Mouse (Mus musculus) hindbrain, embryonic 14.5 days (tissue): ENCODE data around the gene Cxxc4. TPM values are rescaled to one million over a fixed set of nuclear protein-coding genes. Genes with fewer than 3 reads are reported as not detected.

ENCODE experiments used
- ATAC-seq: fragments of 200-750 bp; cut with Nextera tagmentation; 2 replicates; pipeline ENCODE4 v1.8.0; 2017; ENCODE audit warnings: moderate number of reproducible peaks, mild to moderate bottlenecking, moderate TSS enrichment, moderate library complexity; ENCODE audit not compliant: low FRiP score
- DNase-seq: peaks from one replicate; pipeline ENCODE4 v3.0.0-alpha.2; 2015; ENCODE audit warnings: low spot score
- H3K27ac ChIP-seq: fragments of 300-500 bp; sonication (generic); 2 replicates; pipeline ENCODE4 v1.5.1; 2014; ENCODE audit warnings: mild to moderate bottlenecking, moderate library complexity
- H3K27me3 ChIP-seq: fragments of 300-500 bp; sonication (generic); 2 replicates; pipeline ENCODE4 v1.6.1; 2014; ENCODE audit warnings: mild to moderate bottlenecking, low read length, mixed read lengths; ENCODE audit not compliant: control insufficient read depth, insufficient read depth
- H3K36me3 ChIP-seq: fragments of 300-500 bp; sonication (generic); replicated peaks from 2 replicates; pipeline ENCODE4 v1.6.1; 2014; ENCODE audit not compliant: control insufficient read depth, insufficient read depth
- H3K4me1 ChIP-seq: fragments of 300-500 bp; sonication (generic); replicated peaks from 2 replicates; pipeline ENCODE4 v1.6.1; 2014; ENCODE audit warnings: antibody characterized with exemption, low read length, mixed read lengths; ENCODE audit not compliant: control insufficient read depth, insufficient read depth
- H3K4me2 ChIP-seq: fragments of 300-500 bp; sonication (generic); replicated peaks from 2 replicates; pipeline ENCODE4 v1.6.1; 2014; ENCODE audit warnings: mild to moderate bottlenecking, moderate library complexity
- H3K4me3 ChIP-seq: fragments of 300-500 bp; sonication (generic); replicated peaks from 2 replicates; pipeline ENCODE4 v1.5.1; 2014; ENCODE audit warnings: mild to moderate bottlenecking, low read length
- H3K9ac ChIP-seq: fragments of 300-500 bp; sonication (generic); 2 replicates; pipeline ENCODE4 v1.6.1; 2014
- H3K9me3 ChIP-seq: fragments of 300-500 bp; sonication (generic); 2 replicates; pipeline ENCODE4 v1.6.1; 2016; ENCODE audit warnings: low read length; ENCODE audit not compliant: control insufficient read depth
- WGBS: fragments of 180-500 bp; shearing (Covaris S2); extraction: QIAGEN DNeasy Blood & Tissue Kit; methylation state at CpG from one replicate; pipeline ENCODE4 v1.1.7; 2014; 5-methylcytosine and 5-hydroxymethylcytosine counted together
- polyA plus RNA-seq: library from polyadenylated mRNA; unstranded; fragments of >200 nt; fragmentation: Nextera tagmentation; extraction: Ambion mirVana; gene quantifications from 2 replicates; pipeline ENCODE4 v1.2.1, GENCODE M21; 2014

Cxxc4 gene
- polyA plus RNA-seq, 1 experiment from 2014 or later = 31.9 TPM

- 5% methylated on average over 6 of the region's 6 CpGs for WGBS
- Histone ChIP-seq H3K27ac (peak overlapping the region; percentile 99), H3K36me3 (no peaks in the 10 kb centered on the region), H3K4me3 (peak overlapping the region; percentile 70), H3K9ac (peak overlapping the region; percentile 93), H3K4me1 (peaks cover 46% of the 10 kb centered on the region), H3K9me3 (no peaks in the 10 kb centered on the region), H3K27me3 (no peaks in the 10 kb centered on the region), H3K4me2 (peak overlapping the region; percentile 71)
- ATAC-seq = no peak
- no peak for DNase-seq
Observed at GRCm38 (mm10) chr3:134240718-134241025, 4.4 kb downstream of the Cxxc4 start.

- ATAC-seq (no peak), DNase-seq (no peak)
- Histone ChIP-seq H3K9me3 (no peaks in the 10 kb centered on the region), H3K27me3 (no peaks in the 10 kb centered on the region), H3K36me3 (no peaks in the 10 kb centered on the region), H3K4me1 (peaks cover 48% of the 10 kb centered on the region), H3K4me3 (peak overlapping the region; percentile 11; the same call in 1 of the 2 replicates), H3K9ac (peak overlapping the region; percentile 8; the same call in 1 of the 2 replicates), H3K27ac (no peak overlapping the region), H3K4me2 (peak overlapping the region; percentile 71)
- 62% methylated on average over 2 of the region's 2 CpGs for WGBS
Observed at GRCm38 (mm10) chr3:134243168-134243849, 7.0 kb downstream of the Cxxc4 start.

- WGBS = 17% methylated on average over 3 of the region's 3 CpGs
- H3K9ac ChIP-seq = no peak overlapping the region
- H3K4me2 ChIP-seq = peak overlapping the region; percentile 71
- no peaks in the 10 kb centered on the region for H3K9me3 ChIP-seq
- peaks cover 44% of the 10 kb centered on the region for H3K4me1 ChIP-seq
- no peaks in the 10 kb centered on the region for H3K27me3 ChIP-seq
- H3K36me3 ChIP-seq = no peaks in the 10 kb centered on the region
- DNase-seq (no peak), ATAC-seq (no peak)
- H3K27ac ChIP-seq = no peak overlapping the region
- H3K4me3 ChIP-seq = no peak overlapping the region
Observed at GRCm38 (mm10) chr3:134243850-134244247, 7.6 kb downstream of the Cxxc4 start.

GRCm38 (mm10) chr3:134254221-134254620, 17.9 kb downstream of the Cxxc4 start:
- no peaks in the 10 kb centered on the region for H3K27me3 ChIP-seq
- DNase-seq (no peak), ATAC-seq (no peak)
- H3K9ac ChIP-seq = no peak overlapping the region
- H3K36me3 ChIP-seq = no peaks in the 10 kb centered on the region
- 76% methylated on average over 2 of the region's 2 CpGs for WGBS
- no peak overlapping the region for H3K4me2 ChIP-seq
- H3K4me3 ChIP-seq = no peak overlapping the region
- no peaks in the 10 kb centered on the region for H3K9me3 ChIP-seq
- H3K27ac ChIP-seq = no peak overlapping the region
- peaks cover 7% of the 10 kb centered on the region; the same call in 1 of the 2 replicates for H3K4me1 ChIP-seq

GRCm38 (mm10) chr3:134258715-134259114, 22.4 kb downstream of the Cxxc4 start:
- no peaks in the 10 kb centered on the region; the same call in 1 of the 2 replicates for H3K36me3 ChIP-seq
- DNase-seq (no peak), ATAC-seq (no peak)
- no peak overlapping the region for H3K4me2 ChIP-seq
- no peak overlapping the region for H3K9ac ChIP-seq
- H3K27me3 ChIP-seq = no peaks in the 10 kb centered on the region
- 55% methylated on average over 5 of the region's 5 CpGs for WGBS
- H3K9me3 ChIP-seq = no peaks in the 10 kb centered on the region
- peaks cover 13% of the 10 kb centered on the region; the same call in 1 of the 2 replicates for H3K4me1 ChIP-seq
- H3K27ac ChIP-seq = no peak overlapping the region
- no peak overlapping the region for H3K4me3 ChIP-seq

- Histone ChIP-seq H3K9me3 (no peaks in the 10 kb centered on the region), H3K4me2 (no peak overlapping the region), H3K27me3 (no peaks in the 10 kb centered on the region), H3K36me3 (no peaks in the 10 kb centered on the region; the same call in 1 of the 2 replicates), H3K4me3 (no peak overlapping the region), H3K27ac (no peak overlapping the region), H3K9ac (no peak overlapping the region), H3K4me1 (peaks cover 13% of the 10 kb centered on the region; the same call in 1 of the 2 replicates)
- ATAC-seq (no peak), DNase-seq (no peak)
- 29% methylated on average over 3 of the region's 3 CpGs for WGBS
Observed at GRCm38 (mm10) chr3:134259300-134259699, 23.0 kb downstream of the Cxxc4 start.

GRCm38 (mm10) chr3:134279655-134280054, 43.4 kb downstream of the Cxxc4 start:
- H3K4me3 ChIP-seq = no peak overlapping the region
- H3K9ac ChIP-seq = no peak overlapping the region
- no peak for DNase-seq
- H3K27me3 ChIP-seq = no peaks in the 10 kb centered on the region
- H3K4me1 ChIP-seq = peaks cover 12% of the 10 kb centered on the region
- H3K27ac ChIP-seq = no peak overlapping the region
- H3K9me3 ChIP-seq = no peaks in the 10 kb centered on the region
- no peaks in the 10 kb centered on the region for H3K36me3 ChIP-seq
- ATAC-seq = no peak
- no peak overlapping the region for H3K4me2 ChIP-seq

GRCm38 (mm10) chr3:134281527-134282370, 45.5 kb downstream of the Cxxc4 start:
- Histone ChIP-seq H3K27ac (peak overlapping the region; percentile 63), H3K27me3 (no peaks in the 10 kb centered on the region), H3K4me3 (peak overlapping the region; percentile 8; the same call in 1 of the 2 replicates), H3K4me2 (peak overlapping the region; percentile 49), H3K4me1 (peaks cover 12% of the 10 kb centered on the region), H3K9ac (peak overlapping the region; percentile 32), H3K36me3 (no peaks in the 10 kb centered on the region), H3K9me3 (no peaks in the 10 kb centered on the region)
- DNase-seq (peak; percentile 36), ATAC-seq (peak; percentile 46; the same call in 1 of the 2 replicates)
- 25% methylated on average over 14 of the region's 14 CpGs for WGBS

- H3K27ac ChIP-seq = no peak overlapping the region
- no peak overlapping the region for H3K9ac ChIP-seq
- no peak overlapping the region for H3K4me3 ChIP-seq
- WGBS = 38% methylated on average over 6 of the region's 6 CpGs
- DNase-seq = no peak
- H3K4me2 ChIP-seq = no peak overlapping the region
- H3K4me1 ChIP-seq = no peaks in the 10 kb centered on the region
- H3K36me3 ChIP-seq = no peaks in the 10 kb centered on the region
- no peaks in the 10 kb centered on the region for H3K27me3 ChIP-seq
- peak; percentile 65 for ATAC-seq
- H3K9me3 ChIP-seq = no peaks in the 10 kb centered on the region
Observed at GRCm38 (mm10) chr3:134295217-134295616, 58.9 kb downstream of the Cxxc4 start.
